Mouse (Mus musculus): ENCODE measurements around the gene Klf6.

GRCm38 (mm10) chr13:5868376-5868775 is 7.1 kb downstream of the Klf6 start:
- TF ChIP-seq CTCF (IDR thresholded peaks at IDR 0.05; ENCODE audit: borderline replicate concordance, insufficient read depth, low read length) (no peak), POLR2A (IDR thresholded peaks at IDR 0.05; ENCODE audit: low read depth, low read length) (no peak)
